Mouse (Mus musculus) adrenal gland, postnatal 25 days (tissue): Measurements from ENCODE around the gene Fbxo5. TPM values are rescaled to one million over a fixed set of nuclear protein-coding genes. Genes with fewer than 3 reads are reported as not detected.

ENCODE experiments used
- total RNA-seq: library from RNA; stranded (reverse); gene quantifications from 2 replicates; pipeline ENCODE4 v1.2.3, GENCODE M21; 2021

Gene Fbxo5
- total RNA-seq, 1 experiment from 2014 or later, result 5.7 TPM

Other genes with a start within 250 kb of the Fbxo5 start
- 5.1 and 6.6 TPM in 2 replicates for gene Myct1, start 211.8 kb downstream of the Fbxo5 start, total RNA-seq
- gene Vip, start 166.4 kb downstream of the Fbxo5 start, total RNA-seq, result 0.27 TPM in 1 of 2 replicates, not detected in the other
- gene Mtrf1l, start 18.3 kb upstream of the Fbxo5 start, total RNA-seq, result 12.3 and 13.3 TPM in 2 replicates
- 0.90 and 1.3 TPM in 2 replicates for gene Rgs17, start 116.8 kb upstream of the Fbxo5 start, total RNA-seq